Mouse (Mus musculus): ENCODE data around the gene Nup214.

DNA sequence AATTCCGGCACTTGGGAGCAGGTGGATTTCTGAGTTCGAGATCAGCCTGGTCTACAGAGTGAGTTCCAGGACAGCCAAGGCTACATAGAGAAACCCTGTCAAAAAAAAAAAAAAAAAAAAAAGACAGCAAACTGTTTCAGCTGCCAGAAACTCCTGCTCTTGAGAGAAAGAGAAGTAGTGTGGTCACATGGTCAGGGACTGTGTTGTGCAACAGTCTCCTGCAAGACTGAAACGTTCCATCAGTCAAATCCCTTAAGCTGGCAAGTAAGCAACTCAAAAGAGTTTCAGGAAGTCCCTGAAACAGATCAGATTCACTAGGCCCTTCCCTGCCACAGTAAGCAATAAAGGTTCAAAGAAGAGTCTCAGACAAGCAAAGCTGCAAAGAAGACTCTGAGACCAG, 115.4 kb downstream of the Nup214 start:
- no peak for TF ChIP-seq CTCF (IDR thresholded peaks at IDR 0.05)
- no peak for TF ChIP-seq POLR2A (IDR thresholded peaks at IDR 0.05; ENCODE audit: insufficient read depth, low read depth, low read length)
- TF ChIP-seq EP300 (IDR thresholded peaks at IDR 0.05; ENCODE audit: insufficient read depth, low read depth, low read length) = no peak

All from heart, adult 2 months (tissue).